Mouse (Mus musculus) neural tube, embryonic 13.5 days (tissue): ENCODE data around the gene Csnk1g2. TPM values are rescaled to one million over a fixed set of nuclear protein-coding genes. Genes with fewer than 3 reads are reported as not detected.

Experiments
- ATAC-seq: fragments of 200-750 bp; cut with Nextera tagmentation; 2 replicates; pipeline ENCODE4 v1.8.0; 2017; ENCODE audit warnings: low read depth, mild to moderate bottlenecking, moderate TSS enrichment, moderate library complexity
- H3K27ac ChIP-seq: fragments of 300-500 bp; sonication (generic); replicated peaks from 2 replicates; pipeline ENCODE4 v1.5.1; 2015; ENCODE audit warnings: moderate library complexity, mild to moderate bottlenecking, inconsistent platforms
- H3K27me3 ChIP-seq: fragments of 300-500 bp; sonication (generic); 2 replicates; pipeline ENCODE4 v1.6.1; 2015; ENCODE audit warnings: mild to moderate bottlenecking, inconsistent platforms
- H3K36me3 ChIP-seq: fragments of 300-500 bp; sonication (generic); 2 replicates; pipeline ENCODE4 v1.6.1; 2015; ENCODE audit warnings: mild to moderate bottlenecking, inconsistent platforms
- H3K4me1 ChIP-seq: fragments of 300-500 bp; sonication (generic); replicated peaks from 2 replicates; pipeline ENCODE4 v1.6.1; 2015; ENCODE audit warnings: inconsistent platforms
- H3K4me2 ChIP-seq: fragments of 300-500 bp; sonication (generic); 2 replicates; pipeline ENCODE4 v1.6.1; 2015; ENCODE audit warnings: inconsistent platforms, mild to moderate bottlenecking, moderate library complexity
- H3K4me3 ChIP-seq: fragments of 300-500 bp; sonication (generic); 2 replicates; pipeline ENCODE4 v1.5.1; 2015; ENCODE audit warnings: mild to moderate bottlenecking, inconsistent platforms
- H3K9ac ChIP-seq: fragments of 300-500 bp; sonication (generic); 2 replicates; pipeline ENCODE4 v1.6.1; 2015; ENCODE audit warnings: moderate library complexity, mild to moderate bottlenecking, inconsistent platforms
- H3K9me3 ChIP-seq: fragments of 300-500 bp; sonication (generic); 2 replicates; pipeline ENCODE4 v1.6.1; 2016; ENCODE audit warnings: inconsistent platforms
- WGBS: fragments of 180-500 bp; shearing (Covaris S2); methylation state at CpG from one replicate; pipeline ENCODE4 v1.1.7; 2015; 5-methylcytosine and 5-hydroxymethylcytosine counted together
- polyA plus RNA-seq: library from polyadenylated mRNA; unstranded; fragments of >200 nt; fragmentation: Nextera tagmentation; extraction: Ambion mirVana; gene quantifications from 2 replicates; pipeline ENCODE4 v1.2.1, GENCODE M21; 2015

Csnk1g2 gene
- polyA plus RNA-seq, 1 experiment from 2014 or later = 110 TPM

- Histone ChIP-seq H3K27me3 (no peaks in the 10 kb centered on the region), H3K9ac (no peak overlapping the region), H3K4me1 (peaks cover 38% of the 10 kb centered on the region), H3K36me3 (peaks cover 36% of the 10 kb centered on the region), H3K4me2 (no peak overlapping the region), H3K4me3 (no peak overlapping the region), H3K27ac (no peak overlapping the region), H3K9me3 (no peaks in the 10 kb centered on the region)
- no peak for ATAC-seq
- 57% methylated on average over 5 of the region's 5 CpGs for WGBS
These were observed 41.0 kb downstream of the Csnk1g2 start for GRCm38 (mm10) chr10:80663485-80664196.

GRCm38 (mm10) chr10:80664197-80665015, 41.8 kb downstream of the Csnk1g2 start:
- H3K27me3 ChIP-seq = no peaks in the 10 kb centered on the region
- no peak overlapping the region for H3K9ac ChIP-seq
- no peaks in the 10 kb centered on the region for H3K9me3 ChIP-seq
- WGBS = 45% methylated on average over 16 of the region's 16 CpGs
- no peak overlapping the region for H3K4me3 ChIP-seq
- peaks cover 43% of the 10 kb centered on the region for H3K36me3 ChIP-seq
- H3K4me2 ChIP-seq = 0 out of 2 replicates have a peak overlapping the region, but pooled peaks have one; percentile 11
- peaks cover 33% of the 10 kb centered on the region for H3K4me1 ChIP-seq
- 0 out of 2 replicates have a peak, but pooled peaks have one; percentile 7 for ATAC-seq
- peak overlapping the region; percentile 43 for H3K27ac ChIP-seq

- H3K9me3 ChIP-seq = no peaks in the 10 kb centered on the region
- H3K4me3 ChIP-seq = no peak overlapping the region
- 0 out of 2 replicates have a peak, but pooled peaks have one; percentile 5 for ATAC-seq
- no peak overlapping the region for H3K4me2 ChIP-seq
- no peak overlapping the region for H3K9ac ChIP-seq
- H3K36me3 ChIP-seq = peaks cover 49% of the 10 kb centered on the region
- H3K27ac ChIP-seq = peak overlapping the region; percentile 43
- no peaks in the 10 kb centered on the region for H3K27me3 ChIP-seq
- WGBS = 16% methylated on average over 10 of the region's 10 CpGs
- H3K4me1 ChIP-seq = peaks cover 36% of the 10 kb centered on the region
These were observed 42.4 kb downstream of the Csnk1g2 start for GRCm38 (mm10) chr10:80665016-80665380.

- no peak overlapping the region for H3K4me2 ChIP-seq
- WGBS = 62% methylated on average over 4 of the region's 4 CpGs
- no peak; the same call in 1 of the 2 replicates for ATAC-seq
- no peaks in the 10 kb centered on the region for H3K9me3 ChIP-seq
- H3K4me3 ChIP-seq = no peak overlapping the region
- H3K27me3 ChIP-seq = no peaks in the 10 kb centered on the region
- peaks cover 40% of the 10 kb centered on the region for H3K4me1 ChIP-seq
- peaks cover 54% of the 10 kb centered on the region for H3K36me3 ChIP-seq
- H3K27ac ChIP-seq = 0 out of 2 replicates have a peak overlapping the region, but pooled peaks have one; percentile 43
- H3K9ac ChIP-seq = peak overlapping the region; percentile 41; the same call in 1 of the 2 replicates
These were observed 42.8 kb downstream of the Csnk1g2 start for GRCm38 (mm10) chr10:80665459-80665858.

- 82% methylated on average over 10 of the region's 10 CpGs for WGBS
- ATAC-seq = no peak
These were observed 43.5 kb downstream of the Csnk1g2 start for GRCm38 (mm10) chr10:80665981-80666733.

GRCm38 (mm10) chr10:80666837-80667412, 44.3 kb downstream of the Csnk1g2 start:
- H3K9ac ChIP-seq = no peak overlapping the region
- ATAC-seq = no peak
- peaks cover 49% of the 10 kb centered on the region for H3K4me1 ChIP-seq
- H3K9me3 ChIP-seq = no peaks in the 10 kb centered on the region
- 87% methylated on average over 19 of the region's 19 CpGs for WGBS
- H3K36me3 ChIP-seq = peaks cover 69% of the 10 kb centered on the region
- no peak overlapping the region for H3K27ac ChIP-seq
- H3K4me2 ChIP-seq = no peak overlapping the region
- no peak overlapping the region for H3K4me3 ChIP-seq
- H3K27me3 ChIP-seq = no peaks in the 10 kb centered on the region

More at GRCm38 (mm10) chr10:80665981-80666733, 43.5 kb downstream of the Csnk1g2 start:
- Histone ChIP-seq H3K36me3 (peaks cover 61% of the 10 kb centered on the region), H3K4me2 (no peak overlapping the region), H3K4me3 (no peak overlapping the region), H3K9ac (no peak overlapping the region), H3K9me3 (no peaks in the 10 kb centered on the region), H3K27me3 (no peaks in the 10 kb centered on the region), H3K4me1 (peaks cover 42% of the 10 kb centered on the region), H3K27ac (0 out of 2 replicates have a peak overlapping the region, but pooled peaks have one; percentile 9)

- Histone ChIP-seq H3K27me3 (no peaks in the 10 kb centered on the region), H3K36me3 (peaks cover 77% of the 10 kb centered on the region), H3K4me2 (no peak overlapping the region), H3K4me3 (no peak overlapping the region), H3K9me3 (no peaks in the 10 kb centered on the region), H3K27ac (no peak overlapping the region), H3K9ac (no peak overlapping the region), H3K4me1 (peaks cover 58% of the 10 kb centered on the region)
- ATAC-seq = no peak
- 84% methylated on average over 11 of the region's 11 CpGs for WGBS
These were observed 46.0 kb downstream of the Csnk1g2 start for GRCm38 (mm10) chr10:80668614-80669013.

GRCm38 (mm10) chr10:80669018-80669417, 46.4 kb downstream of the Csnk1g2 start:
- no peaks in the 10 kb centered on the region for H3K9me3 ChIP-seq
- peaks cover 60% of the 10 kb centered on the region for H3K4me1 ChIP-seq
- peak overlapping the region; percentile 17; the same call in 1 of the 2 replicates for H3K9ac ChIP-seq
- H3K27me3 ChIP-seq = no peaks in the 10 kb centered on the region
- ATAC-seq = no peak
- H3K36me3 ChIP-seq = peaks cover 77% of the 10 kb centered on the region
- no peak overlapping the region for H3K27ac ChIP-seq
- no peak overlapping the region for H3K4me3 ChIP-seq
- H3K4me2 ChIP-seq = no peak overlapping the region
- 90% methylated on average over 12 of the region's 12 CpGs for WGBS

- Histone ChIP-seq H3K27ac (no peak overlapping the region), H3K4me2 (no peak overlapping the region), H3K4me1 (peaks cover 63% of the 10 kb centered on the region), H3K9me3 (no peaks in the 10 kb centered on the region), H3K36me3 (peaks cover 77% of the 10 kb centered on the region), H3K27me3 (no peaks in the 10 kb centered on the region), H3K4me3 (no peak overlapping the region), H3K9ac (no peak overlapping the region)
- WGBS = 99% methylated on average over 7 of the region's 7 CpGs
- ATAC-seq = no peak
These were observed 47.3 kb downstream of the Csnk1g2 start for GRCm38 (mm10) chr10:80669737-80670485.

- no peak for ATAC-seq
These were observed 47.9 kb downstream of the Csnk1g2 start for GRCm38 (mm10) chr10:80670531-80670930.

GRCm38 (mm10) chr10:80671251-80671650, 48.6 kb downstream of the Csnk1g2 start:
- H3K27ac ChIP-seq = no peak overlapping the region
- H3K27me3 ChIP-seq = no peaks in the 10 kb centered on the region
- H3K4me1 ChIP-seq = peaks cover 54% of the 10 kb centered on the region
- no peak overlapping the region for H3K4me3 ChIP-seq
- 93% methylated on average over 4 of the region's 4 CpGs for WGBS
- no peak for ATAC-seq
- no peaks in the 10 kb centered on the region for H3K9me3 ChIP-seq
- 0 out of 2 replicates have a peak overlapping the region, but pooled peaks have one; percentile 34 for H3K9ac ChIP-seq
- peaks cover 65% of the 10 kb centered on the region for H3K36me3 ChIP-seq
- no peak overlapping the region for H3K4me2 ChIP-seq

More at GRCm38 (mm10) chr10:80670531-80670930, 47.9 kb downstream of the Csnk1g2 start:
- H3K9ac ChIP-seq = no peak overlapping the region
- WGBS = 92% methylated on average over 2 of the region's 2 CpGs
- peaks cover 62% of the 10 kb centered on the region for H3K4me1 ChIP-seq
- H3K27me3 ChIP-seq = no peaks in the 10 kb centered on the region
- H3K36me3 ChIP-seq = peaks cover 72% of the 10 kb centered on the region
- H3K4me3 ChIP-seq = no peak overlapping the region
- no peaks in the 10 kb centered on the region for H3K9me3 ChIP-seq
- H3K4me2 ChIP-seq = no peak overlapping the region
- H3K27ac ChIP-seq = no peak overlapping the region
